In genomic region chr6:131421572-131421971, GRCm38 (mm10) we compare ENCODE assay signal across 9 mouse cellular contexts. TPM values are rescaled to one million over a fixed set of nuclear protein-coding genes. Genes with fewer than 3 reads are reported as not detected.
A peak's percentile ranks its signal among the peaks of the same experiment; 100 is the strongest.
DNase-seq lines count a peak whose midpoint lies in the region; ATAC-seq and TF ChIP-seq lines count a peak whose summit lies in the region.
"Had no signal": no experiment of that assay in that cellular context is flagged by ENCODE, and none has a peak within 500 bp of the region (broad histone marks: within the 10 kb centered on the region; RNA-seq: fewer than 3 reads in every experiment).

No protein-coding gene starts in this region.

- peak; percentile 24; the same call in 1 of the 2 replicates for ATAC-seq in liver, embryonic 12.5 days

- H3K4me1 ChIP-seq in cerebellum, adult 2 months (ENCODE audit: control insufficient read depth, insufficient read depth, low read length) = no peaks in the 10 kb centered on the region
- H3K4me1 ChIP-seq in embryonic facial prominence, embryonic 10.5 days = no peaks in the 10 kb centered on the region
- H3K4me1 ChIP-seq in liver, embryonic 12.5 days = no peaks in the 10 kb centered on the region
- H3K4me1 ChIP-seq: neural tube, embryonic 12.5 days had no signal

- H3K9ac ChIP-seq in liver, embryonic 12.5 days = no peak overlapping the region
- H3K9ac ChIP-seq: neural tube, embryonic 12.5 days had no signal

- H3K4me3 ChIP-seq in cerebellum, adult 2 months (replicated peaks; ENCODE audit: insufficient read depth, low read depth, low read length) = no peak overlapping the region
- no peak overlapping the region for H3K4me3 ChIP-seq in embryonic facial prominence, embryonic 10.5 days
- no peak overlapping the region for H3K4me3 ChIP-seq in liver, embryonic 12.5 days
- H3K4me3 ChIP-seq: neural tube, embryonic 12.5 days had no signal

- no peaks in the 10 kb centered on the region for H3K36me3 ChIP-seq in embryonic facial prominence, embryonic 10.5 days (replicated peaks)
- no peaks in the 10 kb centered on the region for H3K36me3 ChIP-seq in liver, embryonic 12.5 days
- no peaks in the 10 kb centered on the region for H3K36me3 ChIP-seq in splenic B cell, adult 2 months (ENCODE audit: control insufficient read depth, insufficient read depth, low read length, poor library complexity, severe bottlenecking)
- H3K36me3 ChIP-seq: neural tube, embryonic 12.5 days had no signal

- H3K27ac ChIP-seq in cerebellum, adult 2 months (ENCODE audit: insufficient read depth, low read length) = no peak overlapping the region
- no peak overlapping the region for H3K27ac ChIP-seq in embryonic facial prominence, embryonic 10.5 days (replicated peaks)
- no peak overlapping the region for H3K27ac ChIP-seq in liver, embryonic 12.5 days
- H3K27ac ChIP-seq: neural tube, embryonic 12.5 days had no signal

- no peaks in the 10 kb centered on the region; the same call in 1 of the 2 replicates for H3K27me3 ChIP-seq in cerebellum, adult 2 months (ENCODE audit: control insufficient read depth, insufficient read depth, low read length)
- H3K27me3 ChIP-seq in embryonic facial prominence, embryonic 10.5 days (replicated peaks; ENCODE audit: low read depth, poor library complexity, severe bottlenecking) = no peaks in the 10 kb centered on the region
- H3K27me3 ChIP-seq in liver, embryonic 12.5 days (replicated peaks) = no peaks in the 10 kb centered on the region
- no peaks in the 10 kb centered on the region for H3K27me3 ChIP-seq in splenic B cell, adult 2 months (ENCODE audit: control insufficient read depth, insufficient read depth, low read length, poor library complexity, severe bottlenecking)
- H3K27me3 ChIP-seq: neural tube, embryonic 12.5 days had no signal

- peak; percentile 10 to 16 for DNase-seq in cerebellum, adult 2 months
- no peak for DNase-seq in cerebellum, postnatal 4 days (ENCODE audit: low spot score in 2 of 2)
- DNase-seq in thymus, postnatal 0 days (ENCODE audit: low spot score) = peak; percentile 7
- DNase-seq in thymus, postnatal 36 days = no peak
- peak; percentile 13 for DNase-seq in embryonic facial prominence, embryonic 10.5 days (ENCODE audit: low spot score)
- DNase-seq in splenic B cell, adult 2 months (ENCODE audit: low read depth, low spot score) = peak; percentile 32
- DNase-seq in Muller cell, postnatal 12 days (ENCODE audit: inconsistent ontology term) = no peak

- no peak for TF ChIP-seq POLR2A in cerebellum, adult 2 months (IDR thresholded peaks at IDR 0.05; ENCODE audit: borderline replicate concordance, insufficient read depth, low read length)

- no peaks in the 10 kb centered on the region for H3K9me3 ChIP-seq in embryonic facial prominence, embryonic 10.5 days
- no peaks in the 10 kb centered on the region for H3K9me3 ChIP-seq in liver, embryonic 12.5 days (replicated peaks)
- H3K9me3 ChIP-seq: neural tube, embryonic 12.5 days had no signal

- no peak overlapping the region for H3K4me2 ChIP-seq in liver, embryonic 12.5 days
- H3K4me2 ChIP-seq: neural tube, embryonic 12.5 days had no signal

- 66% methylated on average over 3 of the region's 3 CpGs for WGBS in cerebellum, adult 2 months
- WGBS in embryonic facial prominence, embryonic 10.5 days = 64% methylated on average over 3 of the region's 3 CpGs
- WGBS in liver, embryonic 12.5 days (ENCODE audit: insufficient replicate concordance) = 52% methylated on average over 3 of the region's 3 CpGs

- TF ChIP-seq CTCF in cerebellum, adult 2 months (IDR thresholded peaks at IDR 0.05; ENCODE audit: borderline replicate concordance, insufficient read depth, low read depth, low read length) = peak; percentile 63

RNA-seq across cellular contexts. Expression of gene Ybx3, which starts 33.3 kb away (rescaled TPM):
- polyA plus RNA-seq in cerebellum, adult 2 months (2012; rRNA removed) = 82.2 and 94.0 TPM in 2 replicates
- 39.0 and 47.6 TPM in 2 replicates for polyA plus RNA-seq in thymus, postnatal 0 days (2015; fragmentation: Nextera tagmentation; extraction: Ambion mirVana)
- 44.2 and 44.7 TPM in 2 replicates for polyA plus RNA-seq in embryonic facial prominence, embryonic 10.5 days (2016; fragmentation: Nextera tagmentation; extraction: Ambion mirVana)
- polyA plus RNA-seq in liver, embryonic 12.5 days (2016; fragmentation: Nextera tagmentation; extraction: Ambion mirVana) = 88.6 and 105 TPM in 2 replicates

Comparison
In these comparisons a context has a peak if more than half of its experiments do, and no peak if none do; other contexts are left out.
1. DNase-seq: peak in cerebellum, adult 2 months (2 of 2), thymus, postnatal 0 days (single experiment), embryonic facial prominence, embryonic 10.5 days (single experiment) and splenic B cell, adult 2 months (single experiment); none in cerebellum, postnatal 4 days (0 of 2), thymus, postnatal 36 days (0 of 2) and Muller cell, postnatal 12 days (single experiment).